Mouse (Mus musculus): ENCODE measurements around the gene Pnpla2. TPM values are rescaled to one million over a fixed set of nuclear protein-coding genes. Genes with fewer than 3 reads are reported as not detected.

Gene Pnpla2
- total RNA-seq, 2 experiments from 2014 or later = 351 to 430 TPM

GRCm38 (mm10) chr7:141430585-141431240 is 24.3 kb upstream of the Pnpla2 start:
- DNase-seq = no peak
- intact Hi-C loops (cut with DNase I) = no loop called here

- DNase-seq = no peak
- intact Hi-C loops (cut with DNase I) = no loop called here
Measured at GRCm38 (mm10) chr7:141431434-141432185, 23.4 kb upstream of the Pnpla2 start.

DNA sequence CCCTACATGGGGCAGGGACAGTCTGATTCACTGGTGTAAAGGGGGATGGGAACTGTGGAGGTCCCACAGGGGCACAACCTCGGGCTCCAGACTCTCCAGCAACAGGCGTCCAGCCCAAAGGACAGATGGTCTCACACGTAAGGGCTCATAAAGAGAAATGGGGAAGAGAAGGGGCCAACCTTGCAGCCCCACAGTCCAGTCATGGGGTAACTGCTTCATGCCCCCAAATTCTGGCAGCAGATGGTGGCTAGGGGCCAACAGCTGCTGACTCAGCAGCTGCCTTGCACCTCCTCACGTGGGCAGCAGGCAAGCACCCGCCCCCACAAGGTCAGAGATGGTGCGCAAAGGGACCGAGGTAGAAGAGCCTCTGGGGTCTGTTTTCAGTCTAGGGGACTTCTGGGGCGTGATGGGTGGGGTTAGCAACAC is 22.8 kb upstream of the Pnpla2 start:
- peak in 1 of 2 experiments; percentile 74 for DNase-seq
- intact Hi-C loops (cut with DNase I) = no loop called here

DNA sequence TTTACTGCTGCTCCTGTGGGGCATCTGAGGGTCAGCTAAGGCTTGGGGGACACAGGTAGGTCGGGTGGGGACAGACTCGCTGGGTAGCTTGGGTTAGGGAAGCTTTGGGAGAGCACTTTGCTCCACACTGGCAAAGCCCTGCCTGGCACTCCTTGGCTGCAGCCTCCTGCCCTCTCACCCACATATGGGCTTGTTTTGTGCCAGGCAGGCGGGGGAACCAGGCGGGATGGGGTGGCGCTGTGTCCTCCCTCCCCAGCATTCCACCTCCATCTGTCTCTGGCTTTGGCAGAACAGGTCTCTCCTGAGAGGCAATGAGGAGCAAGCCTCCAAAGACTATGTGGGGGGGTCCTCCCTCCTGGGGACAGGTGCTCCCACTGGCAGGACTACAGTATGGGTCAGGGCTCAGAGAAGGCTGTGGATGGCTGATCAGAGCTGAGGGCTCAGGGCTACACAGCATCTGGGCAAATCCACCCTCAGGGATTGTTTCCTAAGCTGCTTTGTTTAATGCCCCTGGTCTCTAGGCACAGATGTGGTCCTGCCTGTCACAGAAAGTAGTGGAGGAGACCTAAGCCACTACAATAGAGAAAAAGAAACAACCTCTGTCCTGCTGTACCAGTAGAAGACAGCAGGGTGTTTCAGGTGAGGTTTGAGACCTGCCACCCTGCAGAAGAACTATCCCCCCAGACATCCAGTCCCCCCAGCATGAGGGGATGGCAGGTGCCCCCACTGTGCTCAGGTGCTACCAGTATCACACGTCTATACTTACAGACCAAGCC is 22.1 kb upstream of the Pnpla2 start:
- intact Hi-C loops (cut with DNase I) = no loop called here
- peak; percentile 63 to 78 for DNase-seq

GRCm38 (mm10) chr7:141433517-141434400 is 21.2 kb upstream of the Pnpla2 start:
- intact Hi-C loops (cut with DNase I) = no loop called here
- no peak for DNase-seq

DNA sequence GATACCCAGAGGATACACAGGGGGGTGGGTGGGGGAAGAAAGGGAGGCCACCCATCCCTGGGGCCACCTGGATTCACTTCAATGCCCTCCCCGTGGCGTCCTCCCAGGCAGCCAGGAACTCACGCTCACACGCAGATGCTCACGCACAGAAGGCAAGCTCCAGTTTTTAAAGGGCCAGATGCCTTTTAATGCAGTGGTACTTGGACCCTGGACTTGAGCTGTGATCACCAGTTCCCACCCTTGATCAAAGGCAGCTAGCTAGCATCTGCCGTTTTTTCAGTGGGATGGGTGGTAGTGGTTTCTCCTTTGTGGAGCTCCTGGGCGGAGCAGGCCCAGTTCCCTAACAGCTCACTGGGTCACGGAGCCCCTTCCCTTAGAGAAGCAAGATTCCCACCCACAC is 20.5 kb upstream of the Pnpla2 start:
- intact Hi-C loops (cut with DNase I) = no loop called here
- DNase-seq = peak in 1 of 2 experiments; percentile 54

- intact Hi-C loops (cut with DNase I) = no loop called here
- DNase-seq = peak; percentile 66 to 68
Measured at GRCm38 (mm10) chr7:141435129-141435855, 19.7 kb upstream of the Pnpla2 start.

DNA sequence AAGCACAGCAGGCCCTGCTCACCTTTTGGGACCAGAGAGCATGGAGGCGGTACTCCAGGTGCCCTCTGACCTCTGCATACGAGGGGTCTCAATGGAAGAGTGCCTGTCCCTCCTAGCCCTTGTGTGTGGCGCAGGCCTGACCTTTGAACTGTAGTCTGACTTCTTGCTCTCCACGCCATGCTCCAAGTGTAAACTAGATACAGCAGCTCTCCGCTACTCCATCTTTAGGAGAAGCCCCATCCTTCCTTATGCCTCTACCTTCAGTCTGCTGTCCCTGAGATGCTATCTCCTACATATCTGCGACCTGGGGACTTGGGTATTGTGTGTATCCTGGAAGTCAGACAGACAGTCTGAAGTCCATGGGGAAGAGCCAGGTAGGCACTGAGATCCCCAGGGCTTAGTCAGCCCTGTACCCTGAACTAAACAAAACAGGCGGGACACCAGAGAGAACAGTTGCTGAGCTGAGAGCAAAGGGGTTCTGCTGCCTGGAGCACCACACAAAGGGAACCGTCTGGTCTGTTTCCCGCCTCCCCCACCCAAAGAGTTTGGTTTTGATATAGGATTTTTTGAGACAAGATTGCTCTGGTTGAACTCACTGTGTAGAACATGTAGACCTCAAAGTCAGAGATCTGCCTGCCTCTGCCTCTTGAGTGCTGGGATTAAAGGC is 19.0 kb upstream of the Pnpla2 start:
- intact Hi-C loops (cut with DNase I) = no loop called here
- DNase-seq = no peak

DNA sequence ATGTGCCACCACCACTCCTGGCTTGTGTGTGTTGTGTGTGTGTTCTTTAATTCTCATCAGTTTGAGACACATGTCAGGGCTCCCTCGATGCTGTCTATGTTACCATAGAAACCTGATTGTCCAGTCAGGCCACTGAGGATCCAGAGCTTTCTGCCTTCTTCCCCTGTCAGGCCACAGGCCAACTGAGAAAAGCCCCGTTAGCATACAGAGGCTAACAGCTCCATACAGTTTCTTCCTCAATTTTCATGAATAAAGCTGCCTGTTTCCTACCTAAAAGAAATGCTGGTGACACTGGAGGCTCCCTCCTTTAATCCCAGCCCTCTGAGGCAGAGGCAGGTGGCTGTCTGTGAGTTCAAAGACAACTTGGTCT is 18.5 kb upstream of the Pnpla2 start:
- intact Hi-C loops (cut with DNase I) = no loop called here
- DNase-seq = no peak

- intact Hi-C loops (cut with DNase I) = loop anchor here (1.0 kb wide), 1 partner anchor 28 kb away; no protein-coding TSS in a partner anchor
- DNase-seq = peak; percentile 87 to 89
Measured at GRCm38 (mm10) chr7:141437178-141438120, 17.5 kb upstream of the Pnpla2 start, which contains the start of gene Slc25a22. Gene Slc25a22, minus strand, starts transcription at chr7:141437892.

DNA sequence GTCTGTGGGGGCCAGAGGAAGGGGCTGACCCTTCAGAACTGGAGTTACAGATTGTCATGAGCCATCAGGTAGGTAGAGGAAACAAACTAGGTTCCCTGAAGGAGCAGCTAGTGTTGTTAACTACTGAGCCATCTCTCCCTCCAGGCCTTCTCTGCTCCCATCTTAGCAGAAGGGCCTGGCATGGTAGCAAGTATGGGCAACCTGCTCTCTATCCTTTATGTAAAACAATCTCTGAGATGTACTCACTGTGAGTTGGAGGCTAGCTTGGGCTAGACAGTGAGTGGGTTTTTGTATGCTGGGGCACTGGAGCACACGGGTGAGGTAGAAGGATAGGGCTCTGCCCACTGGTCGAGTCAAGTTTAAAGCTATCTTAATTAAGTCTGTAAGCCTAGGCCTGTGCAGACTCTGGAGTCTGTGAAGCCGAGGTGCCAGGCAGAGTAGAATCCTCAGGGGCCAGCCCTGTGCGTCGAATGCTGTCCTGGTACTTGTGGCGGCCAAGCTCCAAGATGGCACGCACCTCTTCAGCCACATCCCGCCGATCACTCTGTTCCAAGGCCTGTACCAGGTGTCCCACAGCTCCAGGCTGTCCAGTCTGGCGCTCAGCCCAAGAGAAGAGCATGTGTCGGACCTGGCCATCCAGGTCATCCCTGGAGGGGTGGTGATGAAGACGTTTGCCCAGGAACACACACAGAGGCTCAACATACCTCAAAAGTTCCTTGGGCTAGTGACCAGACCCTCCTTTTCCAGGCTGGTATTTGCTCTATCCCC is 16.6 kb upstream of the Pnpla2 start:
- no peak for DNase-seq
- intact Hi-C loops (cut with DNase I) = no loop called here

DNA sequence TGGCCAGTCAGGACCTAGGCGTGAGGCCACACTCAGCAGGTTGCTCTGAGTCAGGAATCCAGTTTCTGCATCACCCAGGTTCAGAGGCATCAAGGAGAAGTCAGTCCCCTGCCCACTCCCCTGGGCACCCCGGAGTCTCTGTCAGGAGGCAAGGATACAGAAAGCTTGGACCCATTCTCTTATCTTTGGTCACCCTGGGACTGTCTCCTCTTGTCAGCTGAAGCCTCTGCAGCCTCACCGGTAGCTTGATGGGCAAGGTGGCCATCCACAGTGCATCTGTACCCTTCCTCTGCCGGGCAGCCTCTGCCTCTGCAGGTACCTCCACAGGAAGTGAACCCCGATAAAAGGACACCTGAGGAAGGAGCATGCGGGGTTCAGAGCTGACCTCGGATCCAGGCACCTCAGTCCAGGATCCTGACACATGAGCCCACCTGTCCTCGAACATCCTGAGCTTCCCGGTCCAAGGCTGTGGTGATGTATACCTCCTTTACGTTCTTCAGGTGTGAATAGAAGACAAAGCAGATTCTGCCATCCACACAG is 15.8 kb upstream of the Pnpla2 start:
- DNase-seq = no peak
- intact Hi-C loops (cut with DNase I) = no loop called here

DNA sequence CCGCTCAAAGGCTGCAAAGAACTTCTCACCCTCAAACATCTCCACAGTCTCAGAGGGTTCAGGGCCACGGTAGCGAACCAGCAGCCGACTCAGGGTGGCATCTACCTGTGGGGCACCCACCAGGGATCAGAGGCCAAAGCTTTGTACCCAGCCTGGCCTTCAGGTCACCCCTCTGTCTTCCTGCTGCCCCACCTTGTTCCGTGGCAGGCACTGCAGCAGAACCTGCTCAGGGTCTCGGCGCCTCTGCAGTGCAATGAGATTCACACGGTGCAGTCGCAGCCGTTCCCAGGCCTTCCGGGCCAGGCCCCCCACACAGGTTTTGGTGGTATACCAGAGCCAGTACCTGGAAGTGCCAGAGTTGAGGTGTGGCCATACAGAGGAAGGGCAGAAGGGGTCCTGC is 15.2 kb upstream of the Pnpla2 start:
- DNase-seq = no peak
- intact Hi-C loops (cut with DNase I) = no loop called here

DNA sequence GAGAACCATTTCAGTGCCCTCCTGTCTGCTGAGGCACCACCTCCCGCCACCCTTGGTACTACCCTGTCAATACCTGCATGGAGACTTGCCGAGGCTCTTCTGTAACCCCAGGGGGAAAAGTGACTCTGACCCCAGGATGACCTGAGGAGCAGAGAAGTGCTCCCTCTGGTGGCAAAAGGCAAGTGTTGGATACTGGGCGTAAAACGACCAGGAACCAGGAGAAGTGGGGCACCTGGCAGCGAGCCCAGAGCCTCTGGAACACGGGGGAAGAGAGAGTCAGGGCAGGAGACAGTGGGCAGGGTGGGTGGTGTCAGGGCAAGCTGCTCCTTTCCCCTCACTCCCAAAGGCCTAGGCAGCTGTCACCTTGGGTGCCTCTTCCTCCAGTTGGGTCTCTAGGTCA is 14.4 kb upstream of the Pnpla2 start:
- intact Hi-C loops (cut with DNase I) = no loop called here
- peak in 1 of 2 experiments; percentile 68 for DNase-seq

DNA sequence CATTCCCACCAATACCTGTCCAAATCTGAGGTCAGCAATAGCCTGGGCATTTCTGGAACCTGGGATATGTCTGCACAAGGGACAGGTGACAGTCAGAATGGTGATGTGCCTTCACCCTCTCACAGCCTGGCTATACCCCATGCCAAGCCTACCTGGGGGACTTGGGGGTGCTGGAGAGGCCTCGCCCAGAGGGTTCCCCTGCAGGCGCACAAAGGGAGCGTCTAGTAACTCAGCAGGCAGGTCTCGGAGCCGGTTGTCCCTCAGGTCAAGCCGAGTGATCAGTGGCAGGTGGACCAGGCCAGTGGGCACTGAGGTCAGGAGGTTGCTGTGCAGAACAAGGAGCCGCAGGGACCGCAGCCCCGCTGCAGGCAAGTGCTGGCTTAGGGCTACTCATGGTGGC is 13.5 kb upstream of the Pnpla2 start:
- intact Hi-C loops (cut with DNase I) = no loop called here
- DNase-seq = no peak

DNA sequence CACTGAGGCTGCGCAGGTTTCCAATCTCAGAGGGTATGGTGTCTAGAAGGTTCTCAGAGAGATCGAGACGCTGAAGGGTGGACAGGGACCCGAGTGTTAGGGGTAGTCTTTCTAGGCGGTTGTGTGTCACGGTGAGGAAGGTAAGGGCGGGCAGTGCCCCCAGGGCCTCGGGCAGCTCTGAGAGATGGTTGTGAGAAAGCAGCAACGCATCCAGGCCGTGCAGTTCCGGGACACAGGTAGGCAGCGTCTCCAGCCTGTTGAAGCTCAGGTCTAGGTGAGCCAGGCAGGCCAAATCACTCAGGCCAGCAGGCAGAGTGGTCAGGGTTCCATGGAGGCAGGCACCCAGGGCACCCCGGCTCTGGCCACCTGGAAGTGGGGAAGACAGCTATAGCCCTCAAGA is 12.8 kb upstream of the Pnpla2 start:
- intact Hi-C loops (cut with DNase I) = no loop called here
- no peak for DNase-seq

Data from heart, postnatal 14 days (tissue).